Mouse (Mus musculus) layer of hippocampus, adult 8-10 months (tissue): ENCODE results near the gene Htr3a. TPM values are rescaled to one million over a fixed set of nuclear protein-coding genes. Genes with fewer than 3 reads are reported as not detected.

Experiments
- DNase-seq, 2 experiments: peaks; one replicate each; pipeline ENCODE4 v3.0.0; 2022; ENCODE audit warnings: low spot score in 2 of 2
- total RNA-seq, 4 experiments: library from RNA; stranded (reverse); gene quantifications; 2 replicates each; pipeline ENCODE4 v1.2.4; 2022

The Htr3a gene
- 10 to 100 TPM; 12.0 to 16.6 (median 13.9) TPM for total RNA-seq

GRCm38 (mm10) chr9:48910885-48911537, at the start of gene Htr3a:
Htr3a (minus strand) TSS chr9:48911099.
- DNase-seq = peak; percentile 42 to 67

- DNase-seq = no peak
These were observed 36.7 kb upstream of the Htr3a start for GRCm38 (mm10) chr9:48947565-48947964.

GRCm38 (mm10) chr9:48942349-48942748, 31.4 kb upstream of the Htr3a start:
- no peak for DNase-seq

GRCm38 (mm10) chr9:48929436-48929835, 18.5 kb upstream of the Htr3a start:
- DNase-seq = no peak

GRCm38 (mm10) chr9:48928781-48929180, 17.9 kb upstream of the Htr3a start:
- DNase-seq = no peak

GRCm38 (mm10) chr9:48916011-48916788, 5.3 kb upstream of the Htr3a start:
- no peak for DNase-seq

- no peak for DNase-seq
These were observed 6.5 kb downstream of the Htr3a start for GRCm38 (mm10) chr9:48904421-48904820.

GRCm38 (mm10) chr9:48903766-48904165, 7.1 kb downstream of the Htr3a start:
- no peak for DNase-seq

GRCm38 (mm10) chr9:48898551-48898950, 12.3 kb downstream of the Htr3a start:
- no peak for DNase-seq

GRCm38 (mm10) chr9:48895819-48896536, 14.9 kb downstream of the Htr3a start:
- DNase-seq = no peak

- no peak for DNase-seq
These were observed 16.1 kb downstream of the Htr3a start for GRCm38 (mm10) chr9:48894755-48895154.

GRCm38 (mm10) chr9:48893986-48894385, 16.9 kb downstream of the Htr3a start:
- DNase-seq = peak; percentile 49 to 85

- DNase-seq = no peak
These were observed 21.8 kb downstream of the Htr3a start for GRCm38 (mm10) chr9:48889093-48889492.

- peak in 1 of 2 experiments; percentile 21 for DNase-seq
These were observed 38.0 kb downstream of the Htr3a start for GRCm38 (mm10) chr9:48872896-48873295.

- DNase-seq = no peak
These were observed 44.3 kb downstream of the Htr3a start for GRCm38 (mm10) chr9:48866523-48867121.

- no peak for DNase-seq
These were observed 45.7 kb downstream of the Htr3a start for GRCm38 (mm10) chr9:48865235-48865634.

GRCm38 (mm10) chr9:48861481-48861880, 49.4 kb downstream of the Htr3a start:
- peak in 1 of 2 experiments; percentile 19 for DNase-seq

- peak; percentile 57 to 64 for DNase-seq
These were observed 50.4 kb downstream of the Htr3a start for GRCm38 (mm10) chr9:48860526-48860845.

- DNase-seq = no peak
These were observed 50.9 kb downstream of the Htr3a start for GRCm38 (mm10) chr9:48859828-48860525.

GRCm38 (mm10) chr9:48857944-48858343, 53.0 kb downstream of the Htr3a start:
- DNase-seq = no peak

GRCm38 (mm10) chr9:48856240-48856639, 54.7 kb downstream of the Htr3a start:
- no peak for DNase-seq
